ENCODE assay signal across 21 mouse cellular contexts in genomic region chr7:59013449-59014301, GRCm38 (mm10).
"Had no signal": no experiment of that assay in that cellular context is flagged by ENCODE, and none has a peak within 500 bp of the region (broad histone marks: within the 10 kb centered on the region; RNA-seq: fewer than 3 reads in every experiment).

No protein-coding gene starts in this region.

- H3K4me3 ChIP-seq: limb, embryonic 12.5 days; limb, embryonic 15.5 days; neural tube, embryonic 12.5 days; neural tube, embryonic 15.5 days; stomach, embryonic 15.5 days had no signal

- H3K4me2 ChIP-seq: limb, embryonic 12.5 days; limb, embryonic 15.5 days; liver, embryonic 11.5 days; lung, embryonic 14.5 days; neural tube, embryonic 12.5 days; neural tube, embryonic 15.5 days; stomach, embryonic 15.5 days had no signal

- H3K27ac ChIP-seq: limb, embryonic 12.5 days; limb, embryonic 15.5 days; liver, embryonic 14.5 days; neural tube, embryonic 12.5 days; neural tube, embryonic 15.5 days; stomach, embryonic 15.5 days had no signal

- H3K36me3 ChIP-seq: limb, embryonic 12.5 days; limb, embryonic 15.5 days; neural tube, embryonic 12.5 days; neural tube, embryonic 15.5 days; stomach, embryonic 15.5 days had no signal

- H3K4me1 ChIP-seq: limb, embryonic 12.5 days; limb, embryonic 15.5 days; neural tube, embryonic 12.5 days; neural tube, embryonic 15.5 days; stomach, embryonic 15.5 days had no signal

- DNase-seq: kidney, adult 18-20 months; kidney, adult 9 months; kidney, postnatal 14 days; kidney, postnatal 4 days; liver, postnatal 0 days; lung, embryonic 14.5 days; lung, postnatal 10 days; lung, postnatal 36 days; right cerebral cortex, adult 18-20 months; right cerebral cortex, postnatal 14 days; spleen, adult 18-20 months; thymus, adult 18-20 months; thymus, postnatal 36 days had no signal

- H3K9ac ChIP-seq: limb, embryonic 12.5 days; limb, embryonic 15.5 days; liver, embryonic 14.5 days; liver, postnatal 0 days; lung, embryonic 14.5 days; neural tube, embryonic 12.5 days; neural tube, embryonic 15.5 days; stomach, embryonic 15.5 days had no signal

- H3K27me3 ChIP-seq: limb, embryonic 12.5 days; limb, embryonic 15.5 days; neural tube, embryonic 12.5 days; neural tube, embryonic 15.5 days; stomach, embryonic 15.5 days had no signal

- ATAC-seq: intestine, embryonic 16.5 days; liver, postnatal 0 days had no signal

- H3K9me3 ChIP-seq: limb, embryonic 12.5 days; limb, embryonic 15.5 days; neural tube, embryonic 12.5 days; neural tube, embryonic 15.5 days; stomach, embryonic 15.5 days had no signal
